ENCODE assay signal across 16 mouse cellular contexts in genomic region chr11:68458086-68458485, GRCm38 (mm10). TPM values are rescaled to one million over a fixed set of nuclear protein-coding genes. Genes with fewer than 3 reads are reported as not detected.
DNase-seq lines count a peak whose midpoint lies in the region; TF ChIP-seq lines count a peak whose summit lies in the region.
"Had no signal": no experiment of that assay in that cellular context is flagged by ENCODE, and none has a peak within 500 bp of the region (broad histone marks: within the 10 kb centered on the region; RNA-seq: fewer than 3 reads in every experiment).

No protein-coding gene starts in this region.

- H3K27me3 ChIP-seq in hindbrain, embryonic 10.5 days (ENCODE audit: insufficient read depth, poor library complexity, severe bottlenecking): no peaks in the 10 kb centered on the region
- H3K27me3 ChIP-seq: lung, embryonic 15.5 days; neural tube, embryonic 13.5 days had no signal

- TF ChIP-seq CTCF in lung, adult 2 months (IDR thresholded peaks at IDR 0.05; ENCODE audit: insufficient read depth, low read length): no peak

- H3K9me3 ChIP-seq in hindbrain, embryonic 10.5 days: no peaks in the 10 kb centered on the region
- H3K9me3 ChIP-seq: heart, embryonic 13.5 days; lung, embryonic 15.5 days; neural tube, embryonic 13.5 days had no signal

- peak overlapping the region; percentile 86 for H3K27ac ChIP-seq in macrophage
- no peak overlapping the region for H3K27ac ChIP-seq in hindbrain, embryonic 10.5 days
- H3K27ac ChIP-seq: heart, embryonic 13.5 days; lung, embryonic 15.5 days; neural tube, embryonic 13.5 days had no signal

- peaks cover 17% of the 10 kb centered on the region; the same call in 1 of the 2 replicates for H3K36me3 ChIP-seq in macrophage (ENCODE audit: inconsistent target)
- H3K36me3 ChIP-seq in hindbrain, embryonic 10.5 days: no peaks in the 10 kb centered on the region
- H3K36me3 ChIP-seq: heart, embryonic 13.5 days; lung, embryonic 15.5 days; neural tube, embryonic 13.5 days had no signal

- WGBS in lung, adult 2 months: 61% methylated on average over 8 of the region's 8 CpGs
- 41% methylated on average over 8 of the region's 8 CpGs for WGBS in macrophage (ENCODE audit: missing documents)
- WGBS in hindbrain, embryonic 10.5 days: 77% methylated on average over 8 of the region's 8 CpGs

- DNase-seq in lung, postnatal 36 days: peak; percentile 64
- no peak for DNase-seq in lung, adult 2 months
- peak; percentile 28 for DNase-seq in adipocyte (ENCODE audit: low spot score)
- DNase-seq in adrenal gland, postnatal 36 days: no peak
- no peak for DNase-seq in hindbrain, embryonic 10.5 days (ENCODE audit: low spot score)
- no peak for DNase-seq in right cerebral cortex, postnatal 14 days
- DNase-seq: cerebellum, adult 11-12 months; cerebellum, postnatal 25 days; heart, adult 11 months; kidney, adult 8-10 months; kidney, postnatal 36 days had no signal

- no peak for TF ChIP-seq POLR2A in lung, adult 2 months (IDR thresholded peaks at IDR 0.05; ENCODE audit: borderline replicate concordance, extremely low read depth, low read depth, low read length)

- H3K4me1 ChIP-seq in lung, adult 2 months (ENCODE audit: control insufficient read depth, insufficient read depth, low read length): no peaks in the 10 kb centered on the region
- no peaks in the 10 kb centered on the region for H3K4me1 ChIP-seq in hindbrain, embryonic 10.5 days (replicated peaks)
- H3K4me1 ChIP-seq: heart, embryonic 13.5 days; lung, embryonic 15.5 days; neural tube, embryonic 13.5 days had no signal

- peaks cover 91% of the 10 kb centered on the region for H3K79me2 ChIP-seq in macrophage (ENCODE audit: inconsistent target)

- H3K4me3 ChIP-seq in lung, adult 2 months (replicated peaks; ENCODE audit: extremely low read depth, low read depth, low read length): no peak overlapping the region
- H3K4me3 ChIP-seq in macrophage (ENCODE audit: inconsistent target): no peak overlapping the region
- no peak overlapping the region for H3K4me3 ChIP-seq in hindbrain, embryonic 10.5 days
- H3K4me3 ChIP-seq: heart, embryonic 13.5 days; lung, embryonic 15.5 days; neural tube, embryonic 13.5 days had no signal

RNA-seq across cellular contexts. Expression of gene Pik3r5, which starts 26.2 kb away (rescaled TPM):
- 10.8 and 11.7 TPM in 2 replicates for polyA plus RNA-seq in lung, adult 2 months (2012; rRNA removed)
- 1,000 to 10,000 TPM in 12 of 26 experiments, 100 to 1,000 TPM in 14; 297 to 1,526 (median 884) TPM for total RNA-seq in macrophage (2018; cell fraction: chromatin; rRNA removed)
- total RNA-seq in macrophage (2018; cell fraction: cytosol; rRNA removed): 100 to 1,000 TPM; 121 to 414 (median 184) TPM
- 1,000 to 10,000 TPM in 4 of 26 experiments, 100 to 1,000 TPM in 22; 237 to 1,268 (median 592) TPM for total RNA-seq in macrophage (2018; cell fraction: nucleus; rRNA removed)
- 65.4 to 120 TPM (median 103 TPM) in 3 replicates for polyA plus RNA-seq in macrophage (2018)
- total RNA-seq in adrenal gland, postnatal 36 days (2021): 1 to 10 TPM in 1 of 2 experiments, under 1 TPM in 1; 0.95 to 2.5 TPM
- polyA plus RNA-seq in hindbrain, embryonic 10.5 days (2016; fragmentation: Nextera tagmentation; extraction: Ambion mirVana): 0.88 and 1.2 TPM in 2 replicates

RNA-seq across cellular contexts. Expression of gene Pik3r6, which starts 44.7 kb away (rescaled TPM):
- polyA plus RNA-seq in lung, adult 2 months (2012; rRNA removed): 12.3 and 13.3 TPM in 2 replicates
- 100 to 1,000 TPM in 15 of 26 experiments, 10 to 100 TPM in 11; 40.3 to 163 (median 108) TPM for total RNA-seq in macrophage (2018; cell fraction: chromatin; rRNA removed)
- 10 to 100 TPM in 19 of 26 experiments, 1 to 10 TPM in 7; 6.1 to 19.6 (median 11.9) TPM for total RNA-seq in macrophage (2018; cell fraction: cytosol; rRNA removed)
- total RNA-seq in macrophage (2018; cell fraction: nucleus; rRNA removed): 100 to 1,000 TPM in 1 of 26 experiments, 10 to 100 TPM in 25; 23.2 to 107 (median 61.3) TPM
- 6.7 to 17.9 TPM (median 11.0 TPM) in 3 replicates for polyA plus RNA-seq in macrophage (2018)
- total RNA-seq in adrenal gland, postnatal 36 days (2021): 1 to 10 TPM; 2.3 to 3.7 TPM
- 2.0 and 2.1 TPM in 2 replicates for polyA plus RNA-seq in hindbrain, embryonic 10.5 days (2016; fragmentation: Nextera tagmentation; extraction: Ambion mirVana)

RNA-seq across cellular contexts. Expression of gene Ntn1, which starts 57.5 kb away (rescaled TPM):
- 58.8 and 65.7 TPM in 2 replicates for polyA plus RNA-seq in lung, adult 2 months (2012; rRNA removed)
- total RNA-seq in macrophage (2018; cell fraction: chromatin; rRNA removed): 10 to 100 TPM in 8 of 26 experiments, 1 to 10 TPM in 18; 4.9 to 16.7 (median 8.2) TPM
- total RNA-seq in macrophage (2018; cell fraction: cytosol; rRNA removed): 1 to 10 TPM; 1.6 to 3.6 (median 2.3) TPM
- 10 to 100 TPM in 1 of 26 experiments, 1 to 10 TPM in 25; 4.2 to 10.9 (median 6.1) TPM for total RNA-seq in macrophage (2018; cell fraction: nucleus; rRNA removed)
- polyA plus RNA-seq in macrophage (2018): 1.2 to 1.6 TPM (median 1.5 TPM) in 3 replicates
- total RNA-seq in adrenal gland, postnatal 36 days (2021): 10 to 100 TPM; 10.3 TPM
- 18.2 and 23.7 TPM in 2 replicates for polyA plus RNA-seq in hindbrain, embryonic 10.5 days (2016; fragmentation: Nextera tagmentation; extraction: Ambion mirVana)
- total RNA-seq: hematopoietic stem cell, adult 5-6 weeks had no signal

Comparison
In these comparisons a context has a peak if more than half of its experiments do, and no peak if none do; other contexts are left out.
1. DNase-seq: peak in lung, postnatal 36 days (single experiment) and adipocyte (single experiment); none in lung, adult 2 months (single experiment), adrenal gland, postnatal 36 days (0 of 2), hindbrain, embryonic 10.5 days (single experiment) and right cerebral cortex, postnatal 14 days (single experiment).